Mouse (Mus musculus) G1E (cell line): ENCODE results near the gene Gm14862. TPM values are rescaled to one million over a fixed set of nuclear protein-coding genes. Genes with fewer than 3 reads are reported as not detected.

Source experiments
- ATAC-seq: 2 replicates; pipeline ENCODE4 v1.8.0; 2016; ENCODE audit warnings: mild to moderate bottlenecking; ENCODE audit not compliant: insufficient number of reproducible peaks, poor library complexity, low FRiP score, severe bottlenecking; ENCODE audit errors: extremely low read depth
- DNase-seq: peaks from one replicate; pipeline ENCODE4 v3.0.0; 2012; ENCODE audit warnings: low spot score
- H3K27me3 ChIP-seq: 2 replicates; pipeline ENCODE4 v1.6.1; 2012; ENCODE audit warnings: mild to moderate bottlenecking, low read length, inconsistent platforms; ENCODE audit not compliant: insufficient read depth
- H3K36me3 ChIP-seq: replicated peaks from 2 replicates; pipeline ENCODE3; 2012; ENCODE audit warnings: mild to moderate bottlenecking, inconsistent platforms
- H3K4me1 ChIP-seq: 2 replicates; pipeline ENCODE4 v1.6.1; 2012; ENCODE audit warnings: low read depth, low read length, inconsistent platforms, mixed read lengths; ENCODE audit not compliant: insufficient read depth
- H3K4me3 ChIP-seq: 2 replicates; pipeline ENCODE4 v1.5.1; 2012; ENCODE audit warnings: low read depth, mild to moderate bottlenecking, inconsistent platforms, low read length, moderate library complexity, mixed read lengths
- H3K9me3 ChIP-seq: replicated peaks from 2 replicates; pipeline ENCODE4 v1.6.1; 2012; ENCODE audit warnings: inconsistent platforms
- CTCF ChIP-seq: IDR thresholded peaks from 2 replicates; pipeline ENCODE4 v1.5.1; 2012; ENCODE audit warnings: low read depth, low read length, inconsistent platforms, mixed read lengths
- GATA1 ChIP-seq: IDR thresholded peaks from 2 replicates; pipeline ENCODE4 v1.6.1; 2012; ENCODE audit warnings: borderline replicate concordance, low read length, inconsistent platforms, mixed read lengths
- GATA2 ChIP-seq: IDR thresholded peaks from 2 replicates; pipeline ENCODE4 v1.6.1; 2012; ENCODE audit warnings: low read depth, low read length, inconsistent platforms, borderline replicate concordance
- POLR2AphosphoS5 ChIP-seq: IDR thresholded peaks from 2 replicates; pipeline ENCODE4 v1.6.1; 2012; ENCODE audit warnings: low read depth, low read length, inconsistent platforms; ENCODE audit not compliant: insufficient replicate concordance
- TAL1 ChIP-seq: conservative IDR thresholded peaks from 2 replicates; pipeline ENCODE4 v1.6.1; 2012; ENCODE audit warnings: low read depth, low read length, inconsistent platforms, mixed read lengths
- polyA plus RNA-seq: library from polyadenylated mRNA; stranded (reverse); fragments of >175 nt; gene quantifications from 2 replicates; pipeline ENCODE4 v1.2.3, GENCODE M21; 2012
- total RNA-seq, 2 experiments: library from RNA; stranded (forward) in 1 of 2; stranded (reverse) in 1 of 2; fragments of 200-1000 nt in 1 of 2; fragments of >200 nt in 1 of 2; fragmentation: Nextera tagmentation in 1 of 2; gene quantifications; 2 replicates each; pipeline ENCODE4 v1.2.3; 2014 to 2017

The Gm14862 gene
- total and polyA plus RNA-seq, 3 experiments: not detected

DNA sequence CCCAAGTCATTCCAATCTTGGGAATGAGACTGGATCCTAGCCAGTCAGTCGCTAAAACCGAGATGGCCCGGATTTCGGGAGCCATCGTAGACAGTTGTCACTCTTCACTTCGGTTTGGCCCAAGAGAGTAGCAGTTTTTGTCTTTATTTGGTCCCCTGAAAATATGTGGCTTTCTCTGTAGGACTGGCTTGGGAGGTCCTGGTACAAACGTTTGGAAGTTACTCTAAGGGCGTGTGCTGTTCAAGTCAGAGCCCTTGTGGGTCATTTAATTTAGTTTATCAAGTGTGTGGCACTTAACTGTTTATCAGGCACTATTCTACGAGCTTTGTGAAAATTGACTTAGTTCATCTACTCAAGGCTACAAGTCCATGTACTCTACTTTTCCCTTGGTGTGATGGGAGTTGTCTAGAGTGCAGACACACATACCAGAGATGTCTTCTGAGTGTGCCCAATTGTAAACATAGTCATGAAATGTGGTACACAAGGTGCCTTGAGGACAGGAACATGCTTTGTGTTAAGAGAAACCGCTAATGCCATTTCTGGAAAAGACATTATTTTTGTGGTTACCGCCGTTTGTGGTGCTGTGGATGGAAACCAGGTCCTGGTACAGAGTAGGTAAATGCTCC is 16.8 kb upstream of the Gm14862 start:
- Histone ChIP-seq H3K27me3 (no peaks in the 10 kb centered on the region), H3K9me3 (no peaks in the 10 kb centered on the region), H3K4me3 (peak overlapping the region; percentile 88), H3K4me1 (peaks cover 15% of the 10 kb centered on the region), H3K36me3 (no peaks in the 10 kb centered on the region)
- DNase-seq (no peak), ATAC-seq (no peak)
- no peak for TF ChIP-seq TAL1
- TF ChIP-seq CTCF: no peak
- no peak for TF ChIP-seq GATA1
- TF ChIP-seq POLR2AphosphoS5: no peak
- TF ChIP-seq GATA2: no peak

DNA sequence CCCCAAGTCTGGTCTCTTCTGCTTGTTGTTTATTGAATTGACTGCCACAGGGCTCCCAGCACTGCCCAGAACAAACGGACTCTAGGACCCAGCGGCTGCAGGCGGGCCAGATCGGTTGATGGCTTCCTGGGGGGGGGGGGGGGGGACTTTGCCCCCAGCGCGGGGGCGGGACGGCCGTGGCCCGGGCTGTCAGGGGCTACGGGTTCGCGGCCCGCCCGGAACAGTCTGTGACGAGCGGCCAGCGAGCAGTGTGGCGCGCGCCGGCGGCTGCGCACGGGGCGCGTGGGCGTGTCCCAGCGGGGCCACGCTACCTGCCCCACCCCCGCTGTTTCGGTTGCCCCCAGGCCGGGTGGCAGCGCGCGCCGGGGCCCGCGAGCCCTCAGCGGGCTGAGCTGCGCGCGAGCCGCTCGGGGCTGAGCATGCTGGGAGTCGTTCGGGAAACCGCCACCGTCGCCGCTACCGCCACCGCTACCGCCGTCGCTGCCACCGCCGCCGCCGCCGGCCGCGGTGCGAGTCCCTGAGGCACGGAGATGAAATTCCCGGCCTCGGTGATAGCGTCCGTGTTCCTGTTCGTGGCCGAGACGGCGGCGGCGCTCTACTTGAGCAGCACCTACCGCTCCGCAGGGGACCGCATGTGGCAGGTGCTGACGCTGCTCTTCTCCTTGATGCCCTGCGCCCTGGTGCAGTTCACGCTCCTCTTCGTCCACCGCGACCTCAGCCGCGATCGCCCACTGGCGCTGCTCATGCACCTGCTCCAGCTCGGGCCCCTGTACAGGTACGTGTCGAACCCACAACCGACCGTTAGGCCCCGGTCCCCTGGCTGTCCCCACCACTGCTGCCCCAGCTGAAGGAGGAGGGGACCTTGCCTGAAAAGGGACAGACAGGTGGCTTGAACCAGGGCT is 16.0 kb upstream of the Gm14862 start, which contains the start of gene Xk:
Gene Xk (plus strand): TSS at position 297 of the 902 bp plus-strand sequence.
- DNase-seq: peak; percentile 52
- peak; percentile 74 for ATAC-seq
- no peak for TF ChIP-seq GATA1
- no peak for TF ChIP-seq GATA2
- no peak for TF ChIP-seq TAL1
- TF ChIP-seq CTCF: no peak
- TF ChIP-seq POLR2AphosphoS5: no peak
- no peaks in the 10 kb centered on the region for H3K27me3 ChIP-seq
- peaks cover 15% of the 10 kb centered on the region for H3K4me1 ChIP-seq
- H3K9me3 ChIP-seq: no peaks in the 10 kb centered on the region
- peak within 1 kb of the TSS; percentile 88 for H3K4me3 ChIP-seq
- no peaks in the 10 kb centered on the region for H3K36me3 ChIP-seq

DNA sequence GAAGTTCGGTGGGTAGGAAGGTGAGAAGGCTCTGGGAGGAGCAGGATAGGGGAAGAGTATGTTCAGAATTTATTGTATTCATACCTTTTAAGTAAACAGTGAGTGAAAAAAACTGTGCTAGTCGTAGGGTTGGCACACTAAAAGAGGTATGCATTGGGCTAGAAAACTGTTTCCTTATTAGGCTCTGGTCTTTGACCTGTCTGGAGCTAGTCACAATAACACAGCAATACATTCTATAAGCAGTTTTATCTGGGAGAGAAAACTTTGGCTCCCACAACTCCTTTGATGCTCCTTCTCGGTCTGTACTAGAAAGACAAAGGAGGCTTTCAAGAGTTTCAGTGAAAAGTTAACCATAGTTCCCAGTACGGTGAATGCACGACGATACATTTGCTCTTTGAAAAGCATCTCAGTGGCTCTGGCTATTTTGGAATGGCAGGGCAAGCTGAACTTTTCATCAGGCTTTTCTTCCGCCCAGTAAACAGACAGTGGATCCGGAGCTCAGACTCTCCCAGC is 15.3 kb upstream of the Gm14862 start:
- DNase-seq (no peak), ATAC-seq (no peak)
- TF ChIP-seq CTCF: no peak
- TF ChIP-seq GATA1: no peak
- TF ChIP-seq GATA2: no peak
- TF ChIP-seq TAL1: no peak
- TF ChIP-seq POLR2AphosphoS5: no peak
- H3K4me1 ChIP-seq: peaks cover 15% of the 10 kb centered on the region
- H3K27me3 ChIP-seq: no peaks in the 10 kb centered on the region
- H3K9me3 ChIP-seq: no peaks in the 10 kb centered on the region
- peak overlapping the region; percentile 88 for H3K4me3 ChIP-seq
- H3K36me3 ChIP-seq: no peaks in the 10 kb centered on the region

DNA sequence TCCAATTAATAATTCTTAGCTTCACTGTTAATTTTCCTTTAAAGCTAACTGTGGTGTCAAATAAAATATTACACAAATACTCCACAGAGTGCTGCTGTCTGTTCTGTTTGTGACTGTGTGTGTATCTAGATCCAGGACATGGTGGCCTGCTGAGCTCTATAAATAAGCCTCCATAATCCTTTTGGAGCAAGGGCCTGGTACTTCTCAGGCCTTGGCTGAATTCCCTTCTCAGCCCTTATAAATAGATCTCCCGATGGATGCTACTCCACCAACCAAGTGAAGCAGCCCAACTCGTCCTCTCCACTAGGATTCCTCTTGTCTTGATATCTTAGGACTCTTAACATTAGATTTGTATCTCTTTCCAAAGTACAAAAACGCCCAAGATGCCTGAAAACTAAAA is 14.4 kb upstream of the Gm14862 start:
- Histone ChIP-seq H3K27me3 (no peaks in the 10 kb centered on the region), H3K36me3 (no peaks in the 10 kb centered on the region), H3K9me3 (no peaks in the 10 kb centered on the region), H3K4me1 (peaks cover 11% of the 10 kb centered on the region), H3K4me3 (no peak overlapping the region)
- no peak for ATAC-seq
- DNase-seq: no peak
- no peak for TF ChIP-seq GATA1
- TF ChIP-seq TAL1: no peak
- no peak for TF ChIP-seq CTCF
- TF ChIP-seq GATA2: no peak
- TF ChIP-seq POLR2AphosphoS5: no peak

DNA sequence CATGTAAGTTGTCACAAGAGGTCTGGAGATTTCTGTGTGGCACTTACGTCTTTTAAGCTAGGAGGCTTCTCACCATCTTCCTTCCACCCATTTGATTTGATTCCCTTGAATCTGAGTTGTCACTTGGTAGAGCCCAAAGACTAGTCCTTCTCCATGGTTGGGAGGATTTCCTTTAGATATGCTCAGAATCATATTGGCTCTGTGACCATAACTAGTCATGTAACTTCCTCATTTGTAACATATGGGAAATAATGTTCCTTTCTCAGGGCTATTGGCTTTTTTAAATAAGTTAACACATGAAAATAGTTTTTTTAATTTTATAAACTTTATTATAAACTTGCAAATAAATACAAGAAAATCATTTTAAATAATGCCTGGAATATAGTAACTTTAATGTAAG is 2.6 kb upstream of the Gm14862 start:
- Histone ChIP-seq H3K27me3 (no peaks in the 10 kb centered on the region), H3K4me1 (peaks cover 19% of the 10 kb centered on the region), H3K9me3 (no peaks in the 10 kb centered on the region), H3K36me3 (no peaks in the 10 kb centered on the region), H3K4me3 (no peak overlapping the region)
- ATAC-seq (no peak), DNase-seq (no peak)
- TF ChIP-seq POLR2AphosphoS5: no peak
- TF ChIP-seq CTCF: no peak
- TF ChIP-seq GATA1: no peak
- no peak for TF ChIP-seq TAL1
- TF ChIP-seq GATA2: no peak

DNA sequence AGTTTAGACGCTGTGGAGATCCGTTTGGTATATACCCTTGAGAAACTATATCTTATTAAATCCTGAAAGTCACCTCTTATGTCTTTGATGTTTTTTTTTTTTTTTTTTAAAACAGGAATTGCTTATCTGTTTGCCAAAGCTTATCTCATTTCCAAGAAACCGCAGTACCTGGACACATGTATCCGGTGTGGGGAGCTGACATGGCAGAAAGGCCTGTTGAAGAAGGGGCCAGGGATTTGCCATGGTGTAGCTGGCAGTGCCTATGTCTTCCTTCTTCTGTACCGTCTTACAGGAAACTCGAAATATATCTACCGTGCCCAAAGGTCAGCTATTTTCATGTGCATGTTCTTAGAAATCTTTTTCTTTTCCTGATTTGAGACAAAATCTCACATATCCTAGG is 1.1 kb upstream of the Gm14862 start:
- Histone ChIP-seq H3K4me1 (peaks cover 19% of the 10 kb centered on the region), H3K9me3 (no peaks in the 10 kb centered on the region), H3K36me3 (no peaks in the 10 kb centered on the region), H3K4me3 (no peak overlapping the region), H3K27me3 (no peaks in the 10 kb centered on the region)
- TF ChIP-seq GATA2 (no peak), TAL1 (no peak), POLR2AphosphoS5 (no peak), GATA1 (no peak), CTCF (no peak)
- ATAC-seq (peak; percentile 75), DNase-seq (no peak)
